Mouse (Mus musculus): ENCODE measurements at regions not wholly inside any gene's neighbourhood (a gene's known extent, or its start where the extent isn't known, plus 50 kb on each side); places are given as distances from the start of the nearest gene placed in this dataset.

DNA sequence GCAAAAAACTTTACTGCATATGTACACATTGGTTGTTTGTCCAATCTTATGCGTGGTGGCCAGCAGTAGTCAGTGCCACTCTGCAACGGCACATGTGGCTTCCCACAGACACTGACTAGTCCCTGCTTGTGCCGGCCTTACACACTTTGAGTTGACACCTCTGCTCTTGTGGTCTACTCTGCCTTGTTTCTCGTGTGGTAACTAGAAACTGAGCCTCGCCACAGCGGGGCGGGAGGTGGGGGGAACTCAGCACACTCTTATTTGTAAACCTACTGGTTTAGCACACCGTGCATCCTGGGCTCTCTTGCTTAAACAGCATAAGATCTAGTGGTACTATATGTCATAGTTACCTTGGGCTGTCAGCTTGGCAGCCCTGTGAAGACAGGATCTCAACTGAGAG lies 120.6 kb upstream of the Eomes start:
- TF ChIP-seq POLR2A (IDR thresholded peaks at IDR 0.05; ENCODE audit: insufficient read depth, low read length) (no peak), CTCF (IDR thresholded peaks at IDR 0.05; ENCODE audit: low read depth, low read length) (no peak)
